Mouse (Mus musculus): ENCODE measurements around the gene Zhx3. TPM values are rescaled to one million over a fixed set of nuclear protein-coding genes. Genes with fewer than 3 reads are reported as not detected.

The Zhx3 gene
- polyA plus RNA-seq, 1 experiment from 2014 or later = 5.1 TPM

DNA sequence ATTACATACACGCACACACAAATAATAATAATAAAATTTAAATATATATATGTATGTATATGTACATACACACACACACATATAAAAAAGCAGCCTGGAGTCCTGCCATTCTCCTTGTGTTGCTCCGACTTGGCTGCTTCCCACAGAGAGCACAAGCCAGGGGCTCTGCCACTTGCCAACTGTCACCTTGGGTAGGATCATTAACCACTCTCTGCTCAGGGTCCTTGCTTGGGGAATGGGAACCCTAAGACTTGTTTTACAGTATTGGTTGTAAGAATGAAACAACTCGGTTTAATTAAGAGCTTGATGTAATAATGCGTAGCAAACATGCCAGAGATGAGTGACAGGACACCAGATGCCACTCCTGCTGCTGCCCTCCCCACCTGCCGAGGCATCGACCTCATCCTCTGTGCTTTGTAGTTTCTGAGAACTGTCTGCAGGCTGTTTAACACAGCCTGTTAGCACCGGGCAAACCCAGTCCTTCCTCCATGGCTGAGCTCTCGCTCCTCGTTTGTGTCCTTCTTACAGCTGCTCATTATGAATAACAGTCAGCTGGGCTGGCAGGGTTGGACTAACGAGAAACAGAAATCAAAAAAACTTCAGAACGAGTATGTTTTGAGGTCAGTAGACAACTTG lies 132.2 kb downstream of the Zhx3 start:
- H3K27me3 ChIP-seq (ENCODE audit: control insufficient read depth, insufficient read depth, low read length) = no peaks in the 10 kb centered on the region
- H3K4me1 ChIP-seq (ENCODE audit: control insufficient read depth, insufficient read depth, low read length) = peaks cover 83% of the 10 kb centered on the region
- 82% methylated on average over 11 of the region's 11 CpGs for WGBS (ENCODE audit: insufficient replicate concordance)
- no peaks in the 10 kb centered on the region for H3K9me3 ChIP-seq (replicated peaks; ENCODE audit: control insufficient read depth, low read length)
- H3K4me2 ChIP-seq = no peak overlapping the region
- no peak overlapping the region for H3K27ac ChIP-seq (ENCODE audit: low read depth, low read length)
- no peak overlapping the region for H3K9ac ChIP-seq (ENCODE audit: low read depth, low read length)
- ATAC-seq (replicated peaks; ENCODE audit: insufficient number of reproducible peaks, low FRiP score, low TSS enrichment) = no peak
- H3K36me3 ChIP-seq (ENCODE audit: control insufficient read depth, insufficient read depth, low read length) = peaks cover 5% of the 10 kb centered on the region; the same call in 1 of the 2 replicates
- no peak overlapping the region for H3K4me3 ChIP-seq (ENCODE audit: low read depth, low read length)

DNA sequence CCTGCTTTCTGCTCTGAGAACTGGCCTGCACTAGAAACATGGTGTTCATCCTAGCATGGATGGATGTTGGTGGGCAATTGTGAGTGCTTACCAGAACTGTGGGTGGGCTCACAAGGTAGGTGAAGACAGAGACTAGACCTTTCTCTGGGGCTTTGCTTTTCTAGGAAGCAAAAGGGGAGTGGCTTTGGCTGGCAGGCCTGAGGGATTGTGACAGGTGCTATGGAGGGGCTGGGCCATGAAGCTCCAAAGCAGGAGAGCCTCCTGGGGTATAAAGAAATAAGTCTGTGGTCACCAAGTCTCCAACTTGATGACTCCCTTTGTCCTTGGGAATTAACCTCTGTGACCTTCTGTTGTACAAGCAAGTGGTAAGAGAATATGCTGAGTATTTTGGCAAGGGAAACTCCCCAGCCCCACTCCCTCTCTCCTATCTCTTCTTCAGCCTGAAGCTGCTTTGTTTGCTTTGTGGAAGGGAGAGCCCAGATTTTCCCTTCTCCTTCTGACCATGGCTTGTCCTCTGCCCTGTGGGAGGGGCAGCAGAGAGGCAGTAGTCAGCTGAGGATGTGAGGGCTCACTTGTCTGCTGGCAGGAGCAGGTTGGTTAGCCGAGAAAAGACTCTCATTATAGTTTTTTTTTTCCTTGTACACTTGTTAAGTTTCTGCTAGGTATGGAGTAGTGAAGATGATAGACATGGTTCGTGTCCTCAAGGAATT lies 133.0 kb downstream of the Zhx3 start:
- no peaks in the 10 kb centered on the region for H3K27me3 ChIP-seq (ENCODE audit: control insufficient read depth, insufficient read depth, low read length)
- 48% methylated on average over 2 of the region's 2 CpGs for WGBS (ENCODE audit: insufficient replicate concordance)
- H3K4me1 ChIP-seq (ENCODE audit: control insufficient read depth, insufficient read depth, low read length) = peaks cover 78% of the 10 kb centered on the region
- H3K9ac ChIP-seq (ENCODE audit: low read depth, low read length) = no peak overlapping the region
- peaks cover 5% of the 10 kb centered on the region; the same call in 1 of the 2 replicates for H3K36me3 ChIP-seq (ENCODE audit: control insufficient read depth, insufficient read depth, low read length)
- no peak overlapping the region for H3K4me3 ChIP-seq (ENCODE audit: low read depth, low read length)
- no peak for ATAC-seq (replicated peaks; ENCODE audit: insufficient number of reproducible peaks, low FRiP score, low TSS enrichment)
- H3K4me2 ChIP-seq = no peak overlapping the region
- H3K27ac ChIP-seq (ENCODE audit: low read depth, low read length) = peak overlapping the region; percentile 62
- H3K9me3 ChIP-seq (replicated peaks; ENCODE audit: control insufficient read depth, low read length) = no peaks in the 10 kb centered on the region

- Histone ChIP-seq H3K9me3 (replicated peaks; ENCODE audit: control insufficient read depth, low read length) (no peaks in the 10 kb centered on the region), H3K36me3 (ENCODE audit: control insufficient read depth, insufficient read depth, low read length) (peaks cover 5% of the 10 kb centered on the region; the same call in 1 of the 2 replicates), H3K27me3 (ENCODE audit: control insufficient read depth, insufficient read depth, low read length) (no peaks in the 10 kb centered on the region), H3K4me2 (no peak overlapping the region), H3K9ac (ENCODE audit: low read depth, low read length) (no peak overlapping the region), H3K4me1 (ENCODE audit: control insufficient read depth, insufficient read depth, low read length) (peaks cover 78% of the 10 kb centered on the region), H3K4me3 (ENCODE audit: low read depth, low read length) (no peak overlapping the region), H3K27ac (ENCODE audit: low read depth, low read length) (no peak overlapping the region)
- 57% methylated on average over 5 of the region's 5 CpGs for WGBS (ENCODE audit: insufficient replicate concordance)
- no peak for ATAC-seq (replicated peaks; ENCODE audit: insufficient number of reproducible peaks, low FRiP score, low TSS enrichment)
These were observed 134.4 kb downstream of the Zhx3 start for GRCm38 (mm10) chr2:160738354-160738753.

GRCm38 (mm10) chr2:160736466-160736865 lies 136.3 kb downstream of the Zhx3 start:
- peaks cover 5% of the 10 kb centered on the region; the same call in 1 of the 2 replicates for H3K36me3 ChIP-seq (ENCODE audit: control insufficient read depth, insufficient read depth, low read length)
- H3K9ac ChIP-seq (ENCODE audit: low read depth, low read length) = no peak overlapping the region
- H3K4me3 ChIP-seq (ENCODE audit: low read depth, low read length) = no peak overlapping the region
- WGBS (ENCODE audit: insufficient replicate concordance) = 86% methylated on average over 3 of the region's 3 CpGs
- no peaks in the 10 kb centered on the region for H3K9me3 ChIP-seq (replicated peaks; ENCODE audit: control insufficient read depth, low read length)
- no peak overlapping the region for H3K27ac ChIP-seq (ENCODE audit: low read depth, low read length)
- peaks cover 77% of the 10 kb centered on the region for H3K4me1 ChIP-seq (ENCODE audit: control insufficient read depth, insufficient read depth, low read length)
- ATAC-seq (replicated peaks; ENCODE audit: insufficient number of reproducible peaks, low FRiP score, low TSS enrichment) = no peak
- H3K27me3 ChIP-seq (ENCODE audit: control insufficient read depth, insufficient read depth, low read length) = no peaks in the 10 kb centered on the region
- no peak overlapping the region for H3K4me2 ChIP-seq

GRCm38 (mm10) chr2:160735706-160736310 lies 137.0 kb downstream of the Zhx3 start:
- H3K27ac ChIP-seq (ENCODE audit: low read depth, low read length) = no peak overlapping the region
- no peak overlapping the region for H3K4me3 ChIP-seq (ENCODE audit: low read depth, low read length)
- no peak overlapping the region for H3K9ac ChIP-seq (ENCODE audit: low read depth, low read length)
- 72% methylated on average over 5 of the region's 5 CpGs for WGBS (ENCODE audit: insufficient replicate concordance)
- ATAC-seq (replicated peaks; ENCODE audit: insufficient number of reproducible peaks, low FRiP score, low TSS enrichment) = no peak
- H3K4me2 ChIP-seq = no peak overlapping the region
- peaks cover 72% of the 10 kb centered on the region for H3K4me1 ChIP-seq (ENCODE audit: control insufficient read depth, insufficient read depth, low read length)
- H3K36me3 ChIP-seq (ENCODE audit: control insufficient read depth, insufficient read depth, low read length) = peaks cover 5% of the 10 kb centered on the region; the same call in 1 of the 2 replicates
- H3K9me3 ChIP-seq (replicated peaks; ENCODE audit: control insufficient read depth, low read length) = no peaks in the 10 kb centered on the region
- no peaks in the 10 kb centered on the region for H3K27me3 ChIP-seq (ENCODE audit: control insufficient read depth, insufficient read depth, low read length)

DNA sequence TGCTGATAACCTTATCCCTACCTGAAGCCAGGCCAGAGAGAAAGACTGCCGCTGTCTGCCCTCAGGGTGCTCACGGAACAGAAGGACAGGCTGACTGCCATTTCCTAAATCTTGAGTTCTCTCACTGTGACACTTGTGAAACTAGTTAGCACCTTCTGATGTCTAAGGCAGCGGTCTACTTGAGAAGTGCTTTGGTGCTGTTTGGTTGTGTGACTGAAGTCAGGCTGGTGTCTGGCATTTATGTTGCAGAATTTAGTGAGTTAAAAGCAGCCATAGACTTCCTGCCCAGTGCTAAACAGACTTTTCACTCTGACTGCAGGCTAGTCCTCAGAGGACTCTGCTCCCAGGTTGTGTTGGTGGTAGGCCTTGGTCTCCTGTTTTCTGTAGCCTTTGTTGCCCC lies 138.5 kb downstream of the Zhx3 start:
- no peak overlapping the region for H3K4me2 ChIP-seq
- no peaks in the 10 kb centered on the region for H3K27me3 ChIP-seq (ENCODE audit: control insufficient read depth, insufficient read depth, low read length)
- H3K4me1 ChIP-seq (ENCODE audit: control insufficient read depth, insufficient read depth, low read length) = peaks cover 64% of the 10 kb centered on the region
- H3K9me3 ChIP-seq (replicated peaks; ENCODE audit: control insufficient read depth, low read length) = no peaks in the 10 kb centered on the region
- 81% methylated on average over 3 of the region's 3 CpGs for WGBS (ENCODE audit: insufficient replicate concordance)
- H3K27ac ChIP-seq (ENCODE audit: low read depth, low read length) = no peak overlapping the region
- no peak overlapping the region for H3K9ac ChIP-seq (ENCODE audit: low read depth, low read length)
- H3K4me3 ChIP-seq (ENCODE audit: low read depth, low read length) = no peak overlapping the region
- H3K36me3 ChIP-seq (ENCODE audit: control insufficient read depth, insufficient read depth, low read length) = peaks cover 5% of the 10 kb centered on the region; the same call in 1 of the 2 replicates
- ATAC-seq (replicated peaks; ENCODE audit: insufficient number of reproducible peaks, low FRiP score, low TSS enrichment) = no peak

DNA sequence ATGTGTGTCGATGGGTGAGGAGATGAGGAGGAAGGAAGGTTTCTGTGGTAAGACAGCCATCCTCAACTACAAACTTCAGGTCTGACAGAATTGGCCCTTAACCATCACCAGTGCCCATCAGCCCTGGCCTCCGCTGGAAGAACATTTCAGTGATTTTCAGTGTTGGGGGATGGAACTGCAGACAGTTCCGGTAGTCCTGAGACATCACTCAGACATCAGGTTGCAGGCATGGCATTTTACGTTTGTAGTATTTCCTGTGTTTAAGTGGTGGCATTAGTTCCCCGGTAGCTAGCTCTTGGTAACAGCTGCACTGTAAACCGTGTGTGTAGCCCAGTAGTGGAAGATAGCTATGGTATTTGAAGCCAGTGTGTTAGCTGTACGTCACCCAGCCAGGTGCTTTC lies 139.7 kb downstream of the Zhx3 start:
- Histone ChIP-seq H3K27me3 (ENCODE audit: control insufficient read depth, insufficient read depth, low read length) (no peaks in the 10 kb centered on the region), H3K36me3 (ENCODE audit: control insufficient read depth, insufficient read depth, low read length) (peaks cover 5% of the 10 kb centered on the region; the same call in 1 of the 2 replicates), H3K4me3 (ENCODE audit: low read depth, low read length) (peak overlapping the region; percentile 95), H3K27ac (ENCODE audit: low read depth, low read length) (no peak overlapping the region), H3K9ac (ENCODE audit: low read depth, low read length) (0 out of 2 replicates have a peak overlapping the region, but pooled peaks have one; percentile 99), H3K4me2 (peak overlapping the region; percentile 97), H3K9me3 (replicated peaks; ENCODE audit: control insufficient read depth, low read length) (no peaks in the 10 kb centered on the region), H3K4me1 (ENCODE audit: control insufficient read depth, insufficient read depth, low read length) (peaks cover 52% of the 10 kb centered on the region)
- 40% methylated on average over 7 of the region's 7 CpGs for WGBS (ENCODE audit: insufficient replicate concordance)
- no peak for ATAC-seq (replicated peaks; ENCODE audit: insufficient number of reproducible peaks, low FRiP score, low TSS enrichment)

- peaks cover 5% of the 10 kb centered on the region; the same call in 1 of the 2 replicates for H3K36me3 ChIP-seq (ENCODE audit: control insufficient read depth, insufficient read depth, low read length)
- H3K27me3 ChIP-seq (ENCODE audit: control insufficient read depth, insufficient read depth, low read length) = no peaks in the 10 kb centered on the region
- peaks cover 48% of the 10 kb centered on the region for H3K4me1 ChIP-seq (ENCODE audit: control insufficient read depth, insufficient read depth, low read length)
- H3K4me3 ChIP-seq (ENCODE audit: low read depth, low read length) = peak overlapping the region; percentile 95
- H3K9me3 ChIP-seq (replicated peaks; ENCODE audit: control insufficient read depth, low read length) = no peaks in the 10 kb centered on the region
- no peak overlapping the region for H3K27ac ChIP-seq (ENCODE audit: low read depth, low read length)
- no peak for ATAC-seq (replicated peaks; ENCODE audit: insufficient number of reproducible peaks, low FRiP score, low TSS enrichment)
- 36% methylated on average over 9 of the region's 9 CpGs for WGBS (ENCODE audit: insufficient replicate concordance)
- H3K9ac ChIP-seq (ENCODE audit: low read depth, low read length) = peak overlapping the region; percentile 99
- H3K4me2 ChIP-seq = peak overlapping the region; percentile 97
These were observed 140.3 kb downstream of the Zhx3 start for GRCm38 (mm10) chr2:160732420-160732995.

Measured in heart, embryonic 11.5 days (tissue).